Mouse (Mus musculus) midbrain, embryonic 16.5 days (tissue): ENCODE measurements around the gene Mogat1. TPM values are rescaled to one million over a fixed set of nuclear protein-coding genes. Genes with fewer than 3 reads are reported as not detected.
A peak's percentile ranks its signal among the peaks of the same experiment; 100 is the strongest.
"Not testable (repeated sequence)": the region's sequence is repeated elsewhere in the genome, so short reads cannot be mapped to it uniquely, and the experiment has no call there.

ENCODE experiments used
- ATAC-seq: fragments of 200-750 bp; cut with Nextera tagmentation; 2 replicates; pipeline ENCODE4 v1.8.0; 2017; ENCODE audit warnings: moderate TSS enrichment
- H3K27ac ChIP-seq: fragments of 300-500 bp; sonication (generic); 2 replicates; pipeline ENCODE4 v1.5.1; 2014; ENCODE audit warnings: mild to moderate bottlenecking, low read length, mixed read lengths
- H3K27me3 ChIP-seq: fragments of 300-500 bp; sonication (generic); 2 replicates; pipeline ENCODE4 v1.6.1; 2014; ENCODE audit warnings: low read depth, low read length, mixed read lengths; ENCODE audit not compliant: control insufficient read depth, insufficient read depth
- H3K36me3 ChIP-seq: fragments of 300-500 bp; sonication (generic); 2 replicates; pipeline ENCODE4 v1.6.1; 2014; ENCODE audit warnings: mild to moderate bottlenecking, low read length, moderate library complexity, mixed read lengths; ENCODE audit not compliant: control insufficient read depth, insufficient read depth
- H3K4me1 ChIP-seq: fragments of 300-500 bp; sonication (generic); 2 replicates; pipeline ENCODE4 v1.6.1; 2014; ENCODE audit warnings: mild to moderate bottlenecking, low read length, mixed read lengths; ENCODE audit not compliant: control insufficient read depth, insufficient read depth
- H3K4me2 ChIP-seq: fragments of 300-500 bp; sonication (generic); 2 replicates; pipeline ENCODE4 v1.6.1; 2014; ENCODE audit warnings: mild to moderate bottlenecking, low read length, mixed read lengths
- H3K4me3 ChIP-seq: fragments of 300-500 bp; sonication (generic); 2 replicates; pipeline ENCODE4 v1.5.1; 2014; ENCODE audit warnings: low read depth, mild to moderate bottlenecking, low read length, moderate library complexity, mixed read lengths
- H3K9ac ChIP-seq: fragments of 300-500 bp; sonication (generic); 2 replicates; pipeline ENCODE4 v1.6.1; 2014; ENCODE audit warnings: low read depth, low read length, mixed read lengths
- H3K9me3 ChIP-seq: fragments of 300-500 bp; sonication (generic); replicated peaks from 2 replicates; pipeline ENCODE4 v1.6.1; 2014; ENCODE audit warnings: mild to moderate bottlenecking, low read length, mixed read lengths; ENCODE audit not compliant: control insufficient read depth, poor library complexity, severe bottlenecking
- WGBS: fragments of 180-500 bp; shearing (Covaris S2); extraction: QIAGEN DNeasy Blood & Tissue Kit; methylation state at CpG from one replicate; pipeline ENCODE4 v1.1.7; 2014; 5-methylcytosine and 5-hydroxymethylcytosine counted together
- polyA plus RNA-seq: library from polyadenylated mRNA; unstranded; fragments of >200 nt; fragmentation: Nextera tagmentation; extraction: Ambion mirVana; gene quantifications from 2 replicates; pipeline ENCODE4 v1.2.1, GENCODE M21; 2015

Mogat1 gene
- polyA plus RNA-seq, 1 experiment from 2014 or later = 0.43 TPM

DNA sequence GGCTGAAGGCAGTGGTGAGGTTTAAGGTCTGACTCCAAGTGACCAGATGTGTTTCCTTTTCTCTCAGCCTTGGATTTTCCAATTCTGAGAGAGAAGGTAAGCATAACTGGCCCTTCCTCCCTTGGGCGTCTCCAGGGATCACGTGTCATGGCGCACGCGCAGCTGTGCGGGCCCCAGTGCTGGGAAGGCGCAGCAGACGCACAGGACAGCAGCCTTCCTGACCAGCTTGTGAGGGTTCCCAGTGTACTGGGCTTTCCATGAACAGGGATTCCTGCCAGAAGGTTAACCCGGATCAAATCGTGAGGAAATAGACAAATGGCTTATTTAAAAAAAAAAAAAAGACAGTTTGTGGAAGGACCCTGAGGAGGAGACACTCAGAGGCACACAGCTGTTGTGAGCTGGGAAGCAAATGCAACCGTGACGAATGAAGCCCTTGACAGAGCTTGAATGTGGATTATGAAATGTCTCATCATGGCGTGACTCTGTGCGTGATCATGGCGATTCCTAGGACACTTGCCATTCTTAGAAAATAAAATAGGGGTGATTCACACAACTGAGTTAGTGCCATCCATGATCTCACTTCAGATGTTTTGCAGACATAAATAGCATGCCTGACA is 21.5 kb downstream of the Mogat1 start:
- Histone ChIP-seq H3K9me3 (no peaks in the 10 kb centered on the region), H3K9ac (no peak overlapping the region), H3K36me3 (no peaks in the 10 kb centered on the region), H3K27ac (no peak overlapping the region), H3K4me3 (no peak overlapping the region), H3K4me1 (peaks cover 6% of the 10 kb centered on the region), H3K27me3 (0 out of 2 replicates have a peak, but pooled peaks cover 2% of the 10 kb centered on the region), H3K4me2 (no peak overlapping the region)
- ATAC-seq = no peak
- 86% methylated on average over 15 of the region's 15 CpGs for WGBS

DNA sequence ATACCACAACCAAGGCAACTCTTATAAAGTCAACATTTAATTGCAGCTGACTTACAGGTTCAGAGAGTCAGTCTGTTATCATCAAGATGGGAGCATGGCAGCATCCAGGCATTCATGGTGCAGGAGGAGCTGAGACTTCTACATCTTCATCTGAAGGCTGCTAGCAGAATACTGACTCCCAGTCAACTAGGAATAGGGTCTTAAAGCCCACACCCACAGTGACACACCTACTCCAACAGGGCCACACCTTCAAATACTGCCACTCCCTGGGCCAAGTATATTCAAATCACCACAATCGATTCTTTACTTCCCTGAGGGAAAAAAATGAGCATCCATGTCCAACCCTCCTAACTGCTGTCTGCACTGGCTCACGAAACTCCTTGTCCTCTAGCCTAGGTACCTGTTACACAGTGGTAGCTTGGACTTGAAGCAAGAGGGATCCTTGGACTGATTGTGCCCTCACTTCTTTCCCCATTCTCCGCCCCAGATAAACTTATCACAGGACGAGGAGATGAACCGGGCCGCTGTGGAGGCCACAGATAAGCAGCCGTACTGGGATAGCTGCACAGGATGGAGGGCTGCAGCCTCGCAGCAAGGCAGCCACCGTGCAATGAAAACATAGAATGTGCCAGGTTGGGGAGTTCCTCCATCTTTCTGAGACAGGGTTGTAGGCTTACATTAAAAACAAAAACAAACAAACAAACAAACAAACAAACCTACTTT is 23.8 kb downstream of the Mogat1 start:
- 92% methylated on average over 9 of the region's 9 CpGs for WGBS
- no peak overlapping the region for H3K9ac ChIP-seq
- H3K4me3 ChIP-seq = no peak overlapping the region
- H3K27ac ChIP-seq = no peak overlapping the region
- H3K4me2 ChIP-seq = no peak overlapping the region
- H3K4me1 ChIP-seq = peaks cover 12% of the 10 kb centered on the region
- H3K27me3 ChIP-seq = 0 out of 2 replicates have a peak, but pooled peaks cover 2% of the 10 kb centered on the region
- H3K36me3 ChIP-seq = no peaks in the 10 kb centered on the region
- no peak for ATAC-seq
- H3K9me3 ChIP-seq = no peaks in the 10 kb centered on the region

DNA sequence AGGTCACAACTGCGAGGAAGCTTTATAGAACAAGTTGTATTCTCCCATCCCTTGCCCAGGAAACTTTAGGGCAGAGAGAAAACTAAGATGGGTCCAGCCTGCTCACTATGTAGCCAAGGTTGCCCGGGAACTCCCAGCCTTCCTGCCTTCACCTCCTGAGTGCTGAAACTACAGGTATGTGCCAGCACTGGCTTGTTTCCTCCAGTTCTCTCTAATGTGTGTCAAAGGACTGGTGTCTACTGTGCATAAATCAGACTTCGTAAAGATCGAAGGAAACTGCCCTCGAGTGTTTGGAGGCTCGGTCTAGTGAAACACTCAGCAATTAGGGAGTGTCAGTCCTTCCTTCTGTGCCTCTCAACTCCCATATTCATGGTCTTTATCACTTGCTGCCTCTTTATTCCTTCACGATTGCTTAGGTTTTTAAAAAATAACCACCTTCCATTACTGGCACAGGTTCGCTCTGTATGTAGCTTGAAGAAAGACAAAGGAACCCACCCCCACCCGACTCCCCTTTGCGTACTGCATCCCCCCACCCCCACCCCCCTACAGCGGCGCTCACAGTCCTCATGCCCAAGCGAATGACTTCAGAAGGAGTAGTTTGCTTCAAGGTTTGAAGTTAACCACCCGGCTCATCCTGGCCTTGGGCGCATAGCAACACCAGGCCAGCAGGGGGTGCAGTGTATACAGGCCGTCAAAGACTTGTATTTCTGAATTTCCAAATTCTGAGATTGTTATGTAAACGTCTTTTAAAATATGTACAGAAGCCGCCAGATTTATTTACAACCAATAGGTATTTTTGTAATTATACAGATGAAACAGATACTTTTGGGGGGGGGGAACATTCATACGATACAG is 25.7 kb downstream of the Mogat1 start:
- Histone ChIP-seq H3K9ac (no peak overlapping the region), H3K4me2 (peak overlapping the region; percentile 85), H3K36me3 (no peaks in the 10 kb centered on the region), H3K27me3 (0 out of 2 replicates have a peak, but pooled peaks cover 2% of the 10 kb centered on the region), H3K9me3 (no peaks in the 10 kb centered on the region), H3K4me1 (peaks cover 12% of the 10 kb centered on the region), H3K4me3 (peak overlapping the region; percentile 38), H3K27ac (peak overlapping the region; percentile 80; the same call in 1 of the 2 replicates)
- 35% methylated on average over 19 of the region's 19 CpGs for WGBS
- ATAC-seq = peak; percentile 51; the same call in 1 of the 2 replicates

DNA sequence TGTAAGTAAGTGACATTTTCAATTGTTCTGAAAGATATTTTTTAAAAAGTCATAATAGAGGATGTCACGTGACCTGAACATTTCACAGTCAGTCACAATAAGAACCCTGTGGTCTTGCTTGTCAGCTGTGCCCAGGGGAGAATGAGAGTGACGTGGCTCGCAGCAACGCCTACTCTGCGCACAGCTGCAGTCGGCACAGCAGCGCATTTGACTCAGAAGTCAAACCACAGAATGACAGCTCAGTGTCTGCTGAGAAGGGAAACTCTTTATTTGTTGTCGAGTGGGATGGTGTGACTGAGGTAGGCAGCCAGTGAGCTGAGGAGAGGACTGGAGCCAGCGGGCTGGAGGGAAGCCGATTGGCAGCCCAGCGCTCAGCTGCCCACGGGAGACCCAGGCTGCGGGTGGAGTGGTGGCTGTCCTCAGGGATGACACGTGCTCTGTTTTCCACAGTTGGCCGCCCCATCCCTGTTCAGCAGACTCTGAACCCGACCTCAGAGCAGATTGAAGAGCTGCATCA is 26.8 kb downstream of the Mogat1 start:
- Histone ChIP-seq H3K4me3 (peak overlapping the region; percentile 38), H3K4me1 (peaks cover 12% of the 10 kb centered on the region), H3K4me2 (peak overlapping the region; percentile 85), H3K9ac (peak overlapping the region; percentile 57), H3K36me3 (no peaks in the 10 kb centered on the region), H3K27me3 (0 out of 2 replicates have a peak, but pooled peaks cover 2% of the 10 kb centered on the region), H3K27ac (peak overlapping the region; percentile 80), H3K9me3 (no peaks in the 10 kb centered on the region)
- peak; percentile 93 for ATAC-seq
- WGBS = 10% methylated on average over 16 of the region's 16 CpGs

DNA sequence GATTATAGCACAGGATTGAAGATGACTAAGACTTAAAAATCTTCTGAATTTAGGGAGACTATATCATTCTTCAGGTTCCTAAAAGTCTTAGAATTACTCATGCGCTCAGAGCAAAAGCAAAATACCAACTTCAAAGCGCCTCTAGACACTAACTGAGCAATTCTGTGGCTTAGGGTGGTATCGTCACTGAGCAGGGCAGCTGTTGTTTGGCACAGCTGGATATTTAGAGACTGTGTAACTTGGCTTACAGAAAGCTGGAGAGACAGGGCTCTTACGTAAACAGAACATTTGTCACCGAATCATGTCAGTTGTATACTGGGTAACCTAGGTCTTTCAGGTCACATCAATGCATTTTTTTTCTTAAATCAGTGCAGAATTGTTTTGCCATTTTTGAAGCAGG is 27.6 kb downstream of the Mogat1 start:
- no peak overlapping the region for H3K4me3 ChIP-seq
- H3K27ac ChIP-seq = no peak overlapping the region
- H3K9me3 ChIP-seq = no peaks in the 10 kb centered on the region
- no peak overlapping the region for H3K9ac ChIP-seq
- H3K4me1 ChIP-seq = peaks cover 12% of the 10 kb centered on the region
- no peak for ATAC-seq
- H3K4me2 ChIP-seq = peak overlapping the region; percentile 85
- no peaks in the 10 kb centered on the region for H3K36me3 ChIP-seq
- 40% methylated on average over 5 of the region's 5 CpGs for WGBS
- H3K27me3 ChIP-seq = 0 out of 2 replicates have a peak, but pooled peaks cover 2% of the 10 kb centered on the region

DNA sequence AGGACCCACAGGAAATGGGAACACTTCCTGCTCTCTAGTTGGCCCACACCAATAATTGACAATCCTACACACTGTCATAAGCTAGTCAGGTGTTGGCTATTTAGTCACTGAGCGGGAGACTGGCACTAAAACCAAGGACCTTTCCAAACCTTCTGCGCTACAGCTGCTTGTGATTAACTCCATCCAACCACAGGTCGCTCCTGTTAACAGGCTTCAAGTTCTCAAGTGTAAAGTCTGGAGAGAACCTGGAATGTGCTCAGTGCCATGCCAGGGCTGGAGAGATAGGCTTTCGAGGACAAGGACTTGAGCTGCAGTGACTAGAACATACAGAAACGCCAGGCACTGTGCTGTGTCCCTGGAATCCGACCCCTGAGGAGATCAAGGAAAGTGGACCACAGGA is 28.4 kb downstream of the Mogat1 start:
- WGBS = 73% methylated on average over 6 of the region's 6 CpGs
- ATAC-seq = no peak

DNA sequence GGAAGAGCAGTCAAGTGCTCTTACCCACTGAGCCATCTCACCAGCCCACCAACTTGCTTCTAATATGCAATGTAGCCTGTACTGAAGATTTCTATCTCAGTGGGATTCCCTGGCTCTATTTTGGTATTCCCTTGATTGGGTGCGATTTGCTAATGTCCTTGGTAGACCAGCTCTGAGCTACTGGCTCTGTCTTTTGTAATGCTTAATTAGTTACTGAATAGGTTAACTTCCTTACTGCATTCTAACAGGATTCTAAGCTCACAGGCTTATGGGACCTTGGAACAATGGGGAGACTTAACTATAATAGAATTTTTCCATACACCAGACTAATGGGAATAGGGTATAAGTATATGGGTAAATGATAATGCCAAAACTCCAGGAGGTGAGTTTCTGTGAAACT is 32.8 kb downstream of the Mogat1 start:
- not testable (repeated sequence) for H3K4me1 ChIP-seq, H3K4me2 ChIP-seq, H3K9ac ChIP-seq, H3K27ac ChIP-seq, H3K9me3 ChIP-seq, H3K36me3 ChIP-seq, H3K4me3 ChIP-seq, H3K27me3 ChIP-seq, ATAC-seq
- WGBS = 69% methylated on average over 1 of the region's 1 CpGs

More for the DNA sequence above, 28.4 kb downstream of the Mogat1 start:
- no peak overlapping the region for H3K4me3 ChIP-seq
- H3K9ac ChIP-seq = no peak overlapping the region
- no peak overlapping the region for H3K27ac ChIP-seq
- H3K9me3 ChIP-seq = no peaks in the 10 kb centered on the region
- H3K27me3 ChIP-seq = 0 out of 2 replicates have a peak, but pooled peaks cover 2% of the 10 kb centered on the region
- peaks cover 12% of the 10 kb centered on the region for H3K4me1 ChIP-seq
- H3K4me2 ChIP-seq = no peak overlapping the region
- H3K36me3 ChIP-seq = no peaks in the 10 kb centered on the region

DNA sequence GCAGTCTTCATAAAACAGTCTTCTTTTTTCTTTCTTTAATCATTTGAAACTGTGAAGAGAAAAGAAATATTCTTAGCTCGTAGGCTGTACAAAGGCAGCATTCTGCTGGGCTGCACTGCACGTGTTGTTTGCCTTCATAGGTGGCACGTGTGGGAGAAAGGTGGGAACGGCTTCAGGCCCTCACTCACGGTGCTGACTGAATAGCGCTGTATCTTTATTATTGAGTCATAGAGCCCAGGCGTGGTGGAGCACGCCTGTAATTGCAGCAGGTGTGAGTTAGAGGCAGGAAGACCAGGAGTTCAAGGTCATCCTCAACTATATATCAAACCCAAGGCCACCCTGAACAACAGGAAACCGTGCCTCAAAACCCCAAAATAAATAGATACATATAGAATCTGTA is 35.5 kb downstream of the Mogat1 start:
- no peak for ATAC-seq
- Histone ChIP-seq H3K9me3 (no peaks in the 10 kb centered on the region), H3K4me3 (no peak overlapping the region), H3K27me3 (no peaks in the 10 kb centered on the region), H3K9ac (no peak overlapping the region), H3K4me1 (no peaks in the 10 kb centered on the region), H3K27ac (no peak overlapping the region), H3K4me2 (no peak overlapping the region), H3K36me3 (no peaks in the 10 kb centered on the region)
- WGBS = 82% methylated on average over 9 of the region's 9 CpGs
